Mouse (Mus musculus) myocyte (in vitro differentiated cells): ENCODE results near the gene Ankfy1.

Experiments
- E2F4 ChIP-seq: IDR thresholded peaks from one replicate; pipeline ENCODE4 v1.6.1; 2011; ENCODE audit warnings: mild to moderate bottlenecking, control low read depth, moderate library complexity; ENCODE audit not compliant: insufficient read depth
- MAX ChIP-seq: IDR thresholded peaks from one replicate; pipeline ENCODE4 v1.6.1; 2011; ENCODE audit warnings: low read depth, mild to moderate bottlenecking, control low read depth
- MYOD1 ChIP-seq, 3 experiments: IDR thresholded peaks; one replicate each; pipeline ENCODE4 v1.6.1; 2011; ENCODE audit warnings: control low read depth in 2 of 3, low read depth in 2 of 3, mild to moderate bottlenecking in 2 of 3, moderate library complexity in 1 of 3; ENCODE audit not compliant: insufficient read length in 2 of 3, control insufficient read depth in 1 of 3
- MYOG ChIP-seq, 3 experiments: IDR thresholded peaks; one replicate each; pipeline ENCODE4 v1.6.1; 2011; ENCODE audit warnings: control low read depth in 2 of 3, low read depth in 2 of 3, mild to moderate bottlenecking in 2 of 3; ENCODE audit not compliant: insufficient read length in 2 of 3, control insufficient read depth in 1 of 3, insufficient read depth in 1 of 3
- POLR2A ChIP-seq: IDR thresholded peaks from one replicate; pipeline ENCODE4 v1.6.1; 2011; ENCODE audit warnings: low read depth, mild to moderate bottlenecking, control low read depth, moderate library complexity; ENCODE audit not compliant: insufficient read length
- POLR2AphosphoS2 ChIP-seq: IDR thresholded peaks from one replicate; pipeline ENCODE4 v1.6.1; 2011; ENCODE audit warnings: low read depth, control low read depth; ENCODE audit not compliant: insufficient read length
- REST ChIP-seq: IDR thresholded peaks from one replicate; pipeline ENCODE4 v1.6.1; 2011; ENCODE audit warnings: mild to moderate bottlenecking, control low read depth, moderate library complexity; ENCODE audit not compliant: insufficient read depth, insufficient read length
- SRF ChIP-seq: IDR thresholded peaks from one replicate; pipeline ENCODE4 v1.6.1; 2011; ENCODE audit warnings: low read depth; ENCODE audit not compliant: control insufficient read depth, insufficient read length
- TCF12 ChIP-seq: IDR thresholded peaks from one replicate; pipeline ENCODE4 v1.6.1; 2011; ENCODE audit warnings: mild to moderate bottlenecking, control low read depth; ENCODE audit not compliant: poor library complexity, insufficient read depth, severe bottlenecking
- TCF3 ChIP-seq: IDR thresholded peaks from one replicate; pipeline ENCODE4 v1.6.1; 2011; ENCODE audit warnings: low read depth, control low read depth; ENCODE audit not compliant: insufficient read length
- USF1 ChIP-seq: IDR thresholded peaks from one replicate; pipeline ENCODE4 v1.6.1; 2011; ENCODE audit warnings: low read depth, mild to moderate bottlenecking, control low read depth, moderate library complexity

GRCm38 (mm10) chr11:72760781-72761180 lies 71.0 kb downstream of the Ankfy1 start:
- TF ChIP-seq POLR2A = no peak
- TF ChIP-seq TCF12 = no peak
- no peak for TF ChIP-seq MAX
- no peak for TF ChIP-seq MYOG (IDR thresholded peaks at IDR 0.05; ENCODE audit: control insufficient read depth in 1 of 3, insufficient read depth in 1 of 3, insufficient read length in 2 of 3, low read depth in 2 of 3)
- TF ChIP-seq E2F4 = no peak
- no peak for TF ChIP-seq USF1
- no peak for TF ChIP-seq POLR2AphosphoS2
- no peak for TF ChIP-seq MYOD1 (IDR thresholded peaks at IDR 0.05; ENCODE audit: control insufficient read depth in 1 of 3, insufficient read length in 2 of 3, low read depth in 2 of 3)
- no peak for TF ChIP-seq TCF3
- TF ChIP-seq SRF = no peak
- TF ChIP-seq REST = no peak
